Mouse (Mus musculus): ENCODE measurements around the gene D1Pas1. TPM values are rescaled to one million over a fixed set of nuclear protein-coding genes. Genes with fewer than 3 reads are reported as not detected.

D1Pas1 gene
- polyA plus RNA-seq, 1 experiment from 2014 or later, result not detected

DNA sequence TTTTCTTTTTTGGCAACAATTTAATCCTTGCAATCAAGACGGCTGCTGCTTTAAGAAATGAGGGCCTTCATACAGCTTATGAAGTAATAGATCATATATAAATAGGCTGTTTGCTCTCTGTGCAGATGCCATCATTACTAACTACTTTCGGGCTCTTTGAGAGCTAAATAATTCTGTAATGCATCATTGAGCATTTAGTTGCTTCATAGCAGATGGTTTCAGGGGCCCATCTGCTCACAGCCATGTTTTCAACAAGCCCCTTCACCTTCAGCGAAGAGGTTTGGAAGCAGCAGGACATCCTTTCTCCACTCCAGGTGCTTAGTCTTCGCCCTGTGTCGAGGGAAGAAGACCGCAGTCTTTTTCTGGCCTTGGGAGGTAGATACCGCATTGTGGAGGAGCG, 12.2 kb downstream of the D1Pas1 start:
- H3K36me3 ChIP-seq (ENCODE audit: control insufficient read depth, insufficient read depth, low read length), result no peaks in the 10 kb centered on the region
- H3K9me3 ChIP-seq (replicated peaks; ENCODE audit: control insufficient read depth, low read length), result no peaks in the 10 kb centered on the region
- 71% methylated on average over 8 of the region's 8 CpGs for whole genome bisulfite sequencing
- no peak overlapping the region for H3K27ac ChIP-seq (ENCODE audit: low read length)
- H3K27me3 ChIP-seq (ENCODE audit: control insufficient read depth, insufficient read depth, low read length), result no peaks in the 10 kb centered on the region
- no peaks in the 10 kb centered on the region for H3K4me1 ChIP-seq (ENCODE audit: control insufficient read depth, insufficient read depth, low read length)
- no peak for ATAC-seq (ENCODE audit: insufficient read depth, low FRiP score)
- no peak overlapping the region for H3K9ac ChIP-seq (ENCODE audit: low read length)
- no peak overlapping the region for H3K4me3 ChIP-seq (replicated peaks; ENCODE audit: low read length)
- no peak overlapping the region for H3K4me2 ChIP-seq (ENCODE audit: low read depth, low read length)

DNA sequence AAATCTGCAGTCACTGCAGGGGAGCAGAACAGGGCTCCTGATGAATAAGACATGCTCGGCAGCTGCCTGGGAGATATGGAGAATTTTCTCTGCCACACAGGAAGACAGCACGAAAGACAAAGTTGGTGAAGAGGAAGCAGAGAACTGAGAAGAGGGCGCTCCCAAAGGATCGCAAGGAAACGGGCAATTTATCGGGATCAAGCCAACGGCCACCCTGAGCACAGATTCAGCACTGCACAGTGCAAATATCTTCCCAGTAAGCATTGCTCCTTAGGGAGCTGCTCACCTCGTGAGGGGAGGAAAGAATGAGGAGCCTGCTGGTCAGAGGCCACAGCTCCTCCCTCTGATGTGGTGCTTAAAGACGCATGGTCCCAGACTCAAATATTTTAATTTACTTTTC, 13.3 kb downstream of the D1Pas1 start:
- Histone ChIP-seq H3K9ac (ENCODE audit: low read length) (no peak overlapping the region), H3K4me3 (replicated peaks; ENCODE audit: low read length) (no peak overlapping the region), H3K9me3 (replicated peaks; ENCODE audit: control insufficient read depth, low read length) (no peaks in the 10 kb centered on the region), H3K27me3 (ENCODE audit: control insufficient read depth, insufficient read depth, low read length) (no peaks in the 10 kb centered on the region), H3K36me3 (ENCODE audit: control insufficient read depth, insufficient read depth, low read length) (no peaks in the 10 kb centered on the region), H3K4me2 (ENCODE audit: low read depth, low read length) (no peak overlapping the region), H3K4me1 (ENCODE audit: control insufficient read depth, insufficient read depth, low read length) (no peaks in the 10 kb centered on the region), H3K27ac (ENCODE audit: low read length) (no peak overlapping the region)
- ATAC-seq (ENCODE audit: insufficient read depth, low FRiP score), result no peak
- WGBS, result 61% methylated on average over 9 of the region's 9 CpGs

DNA sequence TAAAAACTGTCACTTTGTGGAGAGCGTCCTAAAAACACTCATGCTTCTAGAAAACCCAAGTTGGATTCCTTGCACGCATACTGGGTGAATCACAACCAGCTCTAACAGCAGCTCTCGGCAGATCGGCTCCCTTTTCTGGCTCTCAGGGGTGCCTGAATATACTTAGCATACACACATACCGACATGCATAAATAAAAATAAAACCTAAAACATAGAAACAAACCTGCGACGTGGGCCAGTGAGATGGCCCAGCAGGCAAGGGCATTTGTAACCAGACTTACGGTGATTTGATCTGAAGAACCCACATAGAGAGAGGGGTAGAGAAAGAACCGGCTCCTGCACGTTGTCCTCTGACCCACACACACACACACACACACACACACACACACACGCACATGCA, 17.9 kb downstream of the D1Pas1 start:
- H3K27me3 ChIP-seq (ENCODE audit: control insufficient read depth, insufficient read depth, low read length), result no peaks in the 10 kb centered on the region
- no peak for ATAC-seq (ENCODE audit: insufficient read depth, low FRiP score)
- no peak overlapping the region for H3K27ac ChIP-seq (ENCODE audit: low read length)
- no peaks in the 10 kb centered on the region for H3K9me3 ChIP-seq (replicated peaks; ENCODE audit: control insufficient read depth, low read length)
- WGBS, result 93% methylated on average over 11 of the region's 11 CpGs
- no peaks in the 10 kb centered on the region for H3K4me1 ChIP-seq (ENCODE audit: control insufficient read depth, insufficient read depth, low read length)
- no peak overlapping the region for H3K9ac ChIP-seq (ENCODE audit: low read length)
- no peak overlapping the region for H3K4me3 ChIP-seq (replicated peaks; ENCODE audit: low read length)
- H3K4me2 ChIP-seq (ENCODE audit: low read depth, low read length), result no peak overlapping the region
- H3K36me3 ChIP-seq (ENCODE audit: control insufficient read depth, insufficient read depth, low read length), result no peaks in the 10 kb centered on the region

DNA sequence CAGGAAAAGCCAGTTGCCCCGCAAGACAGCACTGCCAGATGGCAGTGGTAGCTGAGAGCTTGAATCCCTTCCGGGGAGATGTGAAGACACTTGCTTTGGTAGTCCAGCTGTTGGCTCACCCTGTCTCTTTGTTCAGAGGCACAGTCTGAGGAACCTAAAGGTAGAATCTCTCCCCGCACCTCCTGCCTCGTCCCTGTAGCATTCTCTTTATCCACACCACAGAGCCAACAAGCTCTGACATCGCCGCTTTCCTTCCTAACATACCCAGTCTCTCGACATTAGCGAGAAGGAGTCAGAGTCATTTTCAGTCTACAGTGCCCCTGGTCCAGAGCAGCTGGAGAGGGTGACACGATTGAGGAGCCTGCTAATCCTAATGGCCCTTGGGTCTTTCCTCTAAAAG, 18.9 kb downstream of the D1Pas1 start:
- Histone ChIP-seq H3K36me3 (ENCODE audit: control insufficient read depth, insufficient read depth, low read length) (no peaks in the 10 kb centered on the region), H3K9ac (ENCODE audit: low read length) (no peak overlapping the region), H3K27me3 (ENCODE audit: control insufficient read depth, insufficient read depth, low read length) (no peaks in the 10 kb centered on the region), H3K9me3 (replicated peaks; ENCODE audit: control insufficient read depth, low read length) (no peaks in the 10 kb centered on the region), H3K4me2 (ENCODE audit: low read depth, low read length) (no peak overlapping the region), H3K4me3 (replicated peaks; ENCODE audit: low read length) (no peak overlapping the region), H3K27ac (ENCODE audit: low read length) (no peak overlapping the region), H3K4me1 (ENCODE audit: control insufficient read depth, insufficient read depth, low read length) (no peaks in the 10 kb centered on the region)
- no peak for ATAC-seq (ENCODE audit: insufficient read depth, low FRiP score)
- 75% methylated on average over 9 of the region's 9 CpGs for WGBS

DNA sequence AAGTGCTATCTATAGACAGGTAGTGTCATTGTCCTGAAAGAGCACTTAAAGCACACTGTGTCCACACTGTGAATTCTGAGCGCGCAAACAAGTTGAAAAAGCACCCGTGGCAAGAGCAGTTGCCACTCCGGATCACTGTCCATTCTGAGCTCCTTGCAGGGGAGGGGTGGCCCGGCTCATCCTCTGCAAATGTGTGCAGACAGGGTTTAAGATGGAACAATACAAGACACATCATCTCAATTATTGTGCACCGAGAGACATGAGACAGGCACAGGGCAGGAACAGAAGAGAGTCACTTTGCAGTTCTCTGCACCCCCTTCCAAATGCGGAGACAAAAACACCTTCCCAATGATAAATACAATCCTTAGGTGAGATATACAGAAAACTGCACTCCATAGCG, 19.3 kb downstream of the D1Pas1 start:
- no peak overlapping the region for H3K4me2 ChIP-seq (ENCODE audit: low read depth, low read length)
- no peak for ATAC-seq (ENCODE audit: insufficient read depth, low FRiP score)
- no peaks in the 10 kb centered on the region for H3K9me3 ChIP-seq (replicated peaks; ENCODE audit: control insufficient read depth, low read length)
- H3K27ac ChIP-seq (ENCODE audit: low read length), result no peak overlapping the region
- WGBS, result 78% methylated on average over 8 of the region's 8 CpGs
- no peaks in the 10 kb centered on the region for H3K4me1 ChIP-seq (ENCODE audit: control insufficient read depth, insufficient read depth, low read length)
- no peaks in the 10 kb centered on the region for H3K36me3 ChIP-seq (ENCODE audit: control insufficient read depth, insufficient read depth, low read length)
- no peak overlapping the region for H3K9ac ChIP-seq (ENCODE audit: low read length)
- no peaks in the 10 kb centered on the region for H3K27me3 ChIP-seq (ENCODE audit: control insufficient read depth, insufficient read depth, low read length)
- H3K4me3 ChIP-seq (replicated peaks; ENCODE audit: low read length), result no peak overlapping the region

DNA sequence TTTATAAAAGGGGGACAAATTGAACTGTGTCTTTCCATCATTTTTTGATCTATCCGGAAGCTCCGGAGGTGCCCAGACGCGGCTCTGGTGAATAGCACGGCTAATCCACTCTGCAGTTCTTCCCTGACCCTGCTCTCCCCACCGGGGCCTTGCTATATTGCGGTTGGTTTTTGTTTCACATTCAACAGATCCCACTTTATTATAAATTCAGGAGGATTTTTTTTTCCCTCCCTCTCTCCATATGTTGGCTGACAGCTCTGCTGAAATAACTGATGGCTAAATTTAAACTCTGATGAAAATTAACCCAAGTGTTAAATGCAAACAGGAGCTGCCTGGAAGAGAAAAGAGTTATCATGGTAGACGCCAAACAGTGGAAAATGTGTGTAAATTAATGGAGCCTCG, 21.1 kb downstream of the D1Pas1 start:
- no peak for ATAC-seq (ENCODE audit: insufficient read depth, low FRiP score)
- 66% methylated on average over 9 of the region's 9 CpGs for WGBS
- no peak overlapping the region for H3K9ac ChIP-seq (ENCODE audit: low read length)
- H3K27ac ChIP-seq (ENCODE audit: low read length), result no peak overlapping the region
- H3K9me3 ChIP-seq (replicated peaks; ENCODE audit: control insufficient read depth, low read length), result peaks cover 5% of the 10 kb centered on the region; the same call in 1 of the 2 replicates
- H3K27me3 ChIP-seq (ENCODE audit: control insufficient read depth, insufficient read depth, low read length), result no peaks in the 10 kb centered on the region
- no peak overlapping the region for H3K4me2 ChIP-seq (ENCODE audit: low read depth, low read length)
- no peaks in the 10 kb centered on the region for H3K36me3 ChIP-seq (ENCODE audit: control insufficient read depth, insufficient read depth, low read length)
- no peaks in the 10 kb centered on the region for H3K4me1 ChIP-seq (ENCODE audit: control insufficient read depth, insufficient read depth, low read length)
- no peak overlapping the region for H3K4me3 ChIP-seq (replicated peaks; ENCODE audit: low read length)

DNA sequence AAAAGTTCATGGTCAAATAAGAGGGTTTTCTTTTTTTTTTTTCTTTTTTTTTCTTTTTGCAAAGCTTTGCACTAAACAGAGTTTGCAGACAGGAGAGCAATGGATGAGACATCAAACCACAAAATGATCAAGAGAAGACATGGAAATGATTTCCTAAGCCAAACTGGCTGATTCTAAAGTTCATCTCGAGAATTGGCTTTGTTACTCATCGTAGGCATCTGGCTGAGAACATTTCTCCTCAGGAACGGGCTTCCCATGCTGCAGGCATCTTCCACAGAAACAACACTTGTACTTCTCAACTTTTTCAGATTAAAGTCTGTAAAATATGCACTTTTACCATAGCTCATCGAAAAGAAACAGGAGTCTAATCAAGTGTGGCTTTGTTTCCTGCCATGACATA, 21.6 kb downstream of the D1Pas1 start:
- no peak overlapping the region for H3K4me3 ChIP-seq (replicated peaks; ENCODE audit: low read length)
- H3K9me3 ChIP-seq (replicated peaks; ENCODE audit: control insufficient read depth, low read length), result peaks cover 5% of the 10 kb centered on the region; the same call in 1 of the 2 replicates
- H3K27ac ChIP-seq (ENCODE audit: low read length), result no peak overlapping the region
- ATAC-seq (ENCODE audit: insufficient read depth, low FRiP score), result no peak
- H3K4me1 ChIP-seq (ENCODE audit: control insufficient read depth, insufficient read depth, low read length), result no peaks in the 10 kb centered on the region
- WGBS, result 88% methylated on average over 4 of the region's 4 CpGs
- no peaks in the 10 kb centered on the region for H3K27me3 ChIP-seq (ENCODE audit: control insufficient read depth, insufficient read depth, low read length)
- H3K9ac ChIP-seq (ENCODE audit: low read length), result no peak overlapping the region
- no peaks in the 10 kb centered on the region for H3K36me3 ChIP-seq (ENCODE audit: control insufficient read depth, insufficient read depth, low read length)
- H3K4me2 ChIP-seq (ENCODE audit: low read depth, low read length), result no peak overlapping the region

DNA sequence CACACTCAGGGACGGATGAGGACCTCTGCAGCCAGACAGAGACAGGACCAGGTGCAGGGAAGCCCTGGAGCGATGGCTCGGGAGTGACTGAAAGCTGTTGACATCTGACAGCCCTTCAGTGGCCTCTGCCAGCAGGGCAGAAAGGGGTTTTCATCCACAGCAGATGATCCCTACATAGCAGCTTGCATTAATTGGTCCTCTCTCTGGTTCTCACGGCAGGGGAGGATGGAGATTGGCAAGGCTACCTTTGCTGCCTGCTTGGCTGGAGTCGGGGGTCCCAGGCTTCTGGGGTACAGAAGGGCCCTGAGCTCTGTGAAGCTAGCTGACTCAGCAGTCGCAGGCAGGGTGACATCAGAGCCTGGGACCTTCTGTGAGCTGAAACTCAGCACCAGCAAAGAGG, 24.3 kb downstream of the D1Pas1 start:
- Histone ChIP-seq H3K27me3 (ENCODE audit: control insufficient read depth, insufficient read depth, low read length) (no peaks in the 10 kb centered on the region), H3K9me3 (replicated peaks; ENCODE audit: control insufficient read depth, low read length) (peaks cover 5% of the 10 kb centered on the region; the same call in 1 of the 2 replicates), H3K4me2 (ENCODE audit: low read depth, low read length) (no peak overlapping the region), H3K36me3 (ENCODE audit: control insufficient read depth, insufficient read depth, low read length) (no peaks in the 10 kb centered on the region), H3K4me3 (replicated peaks; ENCODE audit: low read length) (no peak overlapping the region), H3K27ac (ENCODE audit: low read length) (no peak overlapping the region), H3K9ac (ENCODE audit: low read length) (no peak overlapping the region), H3K4me1 (ENCODE audit: control insufficient read depth, insufficient read depth, low read length) (no peaks in the 10 kb centered on the region)
- no peak for ATAC-seq (ENCODE audit: insufficient read depth, low FRiP score)
- 82% methylated on average over 6 of the region's 6 CpGs for WGBS

DNA sequence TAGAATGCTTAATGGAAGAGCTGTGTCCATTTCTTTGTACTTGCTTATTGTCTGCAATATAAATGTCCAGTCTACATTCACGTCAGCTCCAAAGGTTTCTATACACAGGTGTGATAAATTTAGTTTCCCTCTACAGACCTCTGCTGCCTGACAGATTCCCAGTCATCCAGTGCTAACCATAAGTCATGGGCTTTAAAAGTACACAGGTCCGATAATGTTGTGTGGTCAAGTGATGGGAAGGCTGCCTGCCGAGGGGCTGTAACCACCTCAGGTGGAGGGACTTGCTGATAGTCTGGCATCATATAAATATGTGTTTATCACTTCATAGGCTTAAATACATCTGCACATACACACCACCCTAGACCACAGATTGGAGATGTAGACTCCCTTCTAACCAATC, 24.9 kb downstream of the D1Pas1 start:
- ATAC-seq (ENCODE audit: insufficient read depth, low FRiP score), result no peak

More for the DNA sequence above, 24.9 kb downstream of the D1Pas1 start:
- Histone ChIP-seq H3K9ac (ENCODE audit: low read length) (no peak overlapping the region), H3K27me3 (ENCODE audit: control insufficient read depth, insufficient read depth, low read length) (no peaks in the 10 kb centered on the region), H3K4me3 (replicated peaks; ENCODE audit: low read length) (no peak overlapping the region), H3K36me3 (ENCODE audit: control insufficient read depth, insufficient read depth, low read length) (no peaks in the 10 kb centered on the region), H3K27ac (ENCODE audit: low read length) (no peak overlapping the region), H3K4me2 (ENCODE audit: low read depth, low read length) (no peak overlapping the region), H3K4me1 (ENCODE audit: control insufficient read depth, insufficient read depth, low read length) (no peaks in the 10 kb centered on the region), H3K9me3 (replicated peaks; ENCODE audit: control insufficient read depth, low read length) (peaks cover 5% of the 10 kb centered on the region; the same call in 1 of the 2 replicates)
- 93% methylated on average over 3 of the region's 3 CpGs for WGBS
